Mouse (Mus musculus) kidney, embryonic 14.5 days (tissue): ENCODE measurements around the gene Syn3. TPM values are rescaled to one million over a fixed set of nuclear protein-coding genes. Genes with fewer than 3 reads are reported as not detected.

Source experiments
- ATAC-seq: fragments of 200-750 bp; cut with Nextera tagmentation; 2 replicates; pipeline ENCODE4 v1.8.0; 2017; ENCODE audit warnings: moderate number of reproducible peaks, mild to moderate bottlenecking, moderate TSS enrichment, moderate library complexity; ENCODE audit not compliant: low FRiP score, low TSS enrichment
- H3K27ac ChIP-seq: fragments of 300-500 bp; sonication (generic); 2 replicates; pipeline ENCODE4 v1.5.1; 2014; ENCODE audit warnings: low read depth, mild to moderate bottlenecking, low read length, moderate library complexity, mixed read lengths
- H3K27me3 ChIP-seq: fragments of 300-500 bp; sonication (generic); 2 replicates; pipeline ENCODE4 v1.6.1; 2014; ENCODE audit warnings: mild to moderate bottlenecking, low read length; ENCODE audit not compliant: control insufficient read depth, insufficient read depth
- H3K36me3 ChIP-seq: fragments of 300-500 bp; sonication (generic); 2 replicates; pipeline ENCODE4 v1.6.1; 2014; ENCODE audit warnings: low read length, mixed read lengths; ENCODE audit not compliant: control insufficient read depth, insufficient read depth
- H3K4me1 ChIP-seq: fragments of 300-500 bp; sonication (generic); 2 replicates; pipeline ENCODE4 v1.6.1; 2014; ENCODE audit warnings: low read length, mixed read lengths; ENCODE audit not compliant: control insufficient read depth, insufficient read depth
- H3K4me2 ChIP-seq: fragments of 300-500 bp; sonication (generic); replicated peaks from 2 replicates; pipeline ENCODE4 v1.6.1; 2014; ENCODE audit warnings: low read depth, mild to moderate bottlenecking, low read length
- H3K4me3 ChIP-seq: fragments of 300-500 bp; sonication (generic); 2 replicates; pipeline ENCODE4 v1.5.1; 2014; ENCODE audit warnings: mild to moderate bottlenecking, low read length
- H3K9ac ChIP-seq: fragments of 300-500 bp; sonication (generic); 2 replicates; pipeline ENCODE4 v1.6.1; 2014; ENCODE audit warnings: low read depth, mild to moderate bottlenecking, low read length, moderate library complexity
- H3K9me3 ChIP-seq: fragments of 300-500 bp; sonication (generic); 2 replicates; pipeline ENCODE4 v1.6.1; 2016; ENCODE audit warnings: low read length; ENCODE audit not compliant: control insufficient read depth
- WGBS: fragments of 180-500 bp; shearing (Covaris S2); extraction: QIAGEN DNeasy Blood & Tissue Kit; methylation state at CpG from one replicate; pipeline ENCODE4 v1.1.7; 2014; 5-methylcytosine and 5-hydroxymethylcytosine counted together
- polyA plus RNA-seq: library from polyadenylated mRNA; unstranded; fragments of >200 nt; fragmentation: Nextera tagmentation; extraction: Ambion mirVana; gene quantifications from 2 replicates; pipeline ENCODE4 v1.2.1, GENCODE M21; 2014

Gene Syn3
- polyA plus RNA-seq, 1 experiment from 2014 or later = 8.4 TPM

- no peak overlapping the region for H3K4me2 ChIP-seq
- no peaks in the 10 kb centered on the region for H3K4me1 ChIP-seq
- no peak overlapping the region for H3K4me3 ChIP-seq
- H3K27ac ChIP-seq = peak overlapping the region; percentile 71; the same call in 1 of the 2 replicates
- H3K9me3 ChIP-seq = no peaks in the 10 kb centered on the region
- no peak overlapping the region for H3K9ac ChIP-seq
- no peak for ATAC-seq
- H3K36me3 ChIP-seq = no peaks in the 10 kb centered on the region
- 81% methylated on average over 3 of the region's 3 CpGs for WGBS
- no peaks in the 10 kb centered on the region for H3K27me3 ChIP-seq
Observed at GRCm38 (mm10) chr10:86272826-86273225, 225.9 kb downstream of the Syn3 start.

DNA sequence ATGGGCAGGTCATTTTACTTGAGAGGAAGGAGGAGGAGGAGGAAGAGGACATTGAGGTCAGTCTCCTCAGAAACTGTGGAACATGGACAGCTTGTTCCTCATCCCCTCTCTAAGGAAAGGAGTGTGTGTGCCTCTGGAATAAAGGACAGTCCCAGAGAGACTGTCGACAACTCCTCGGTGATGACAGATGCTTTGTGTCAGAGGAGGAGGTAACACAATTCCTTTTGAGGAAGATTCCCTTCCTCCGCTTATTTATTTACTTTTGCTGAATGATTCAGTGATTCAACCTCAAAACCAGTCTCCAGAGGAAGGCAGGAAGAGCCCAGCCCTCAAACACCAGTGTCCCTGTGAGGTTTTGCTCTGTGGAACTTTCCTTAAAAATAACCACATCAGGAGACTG is 228.4 kb downstream of the Syn3 start:
- Histone ChIP-seq H3K27me3 (no peaks in the 10 kb centered on the region), H3K9ac (no peak overlapping the region), H3K4me1 (no peaks in the 10 kb centered on the region), H3K4me3 (no peak overlapping the region), H3K36me3 (no peaks in the 10 kb centered on the region), H3K9me3 (no peaks in the 10 kb centered on the region), H3K27ac (no peak overlapping the region), H3K4me2 (no peak overlapping the region)
- WGBS = 21% methylated on average over 3 of the region's 3 CpGs
- no peak for ATAC-seq

GRCm38 (mm10) chr10:86264618-86265017 is 234.1 kb downstream of the Syn3 start:
- ATAC-seq = peak; percentile 35; the same call in 1 of the 2 replicates
- Histone ChIP-seq H3K27me3 (no peaks in the 10 kb centered on the region), H3K9me3 (no peaks in the 10 kb centered on the region; the same call in 1 of the 2 replicates), H3K4me3 (no peak overlapping the region), H3K27ac (no peak overlapping the region; the same call in 1 of the 2 replicates), H3K9ac (no peak overlapping the region), H3K4me2 (no peak overlapping the region), H3K4me1 (no peaks in the 10 kb centered on the region), H3K36me3 (no peaks in the 10 kb centered on the region)
- WGBS = 69% methylated on average over 9 of the region's 9 CpGs

GRCm38 (mm10) chr10:86261725-86262124 is 237.0 kb downstream of the Syn3 start:
- H3K9ac ChIP-seq = no peak overlapping the region
- no peaks in the 10 kb centered on the region for H3K36me3 ChIP-seq
- no peak for ATAC-seq
- H3K27me3 ChIP-seq = no peaks in the 10 kb centered on the region
- no peaks in the 10 kb centered on the region for H3K4me1 ChIP-seq
- no peak overlapping the region for H3K4me2 ChIP-seq
- no peak overlapping the region for H3K27ac ChIP-seq
- H3K4me3 ChIP-seq = no peak overlapping the region
- 67% methylated on average over 2 of the region's 2 CpGs for WGBS
- H3K9me3 ChIP-seq = no peaks in the 10 kb centered on the region; the same call in 1 of the 2 replicates

GRCm38 (mm10) chr10:86258992-86259391 is 239.7 kb downstream of the Syn3 start:
- no peaks in the 10 kb centered on the region for H3K27me3 ChIP-seq
- H3K4me3 ChIP-seq = no peak overlapping the region
- no peaks in the 10 kb centered on the region for H3K36me3 ChIP-seq
- WGBS = 93% methylated on average over 3 of the region's 3 CpGs
- no peak overlapping the region for H3K9ac ChIP-seq
- H3K4me1 ChIP-seq = no peaks in the 10 kb centered on the region
- ATAC-seq = no peak
- H3K4me2 ChIP-seq = no peak overlapping the region
- no peak overlapping the region for H3K27ac ChIP-seq
- no peaks in the 10 kb centered on the region; the same call in 1 of the 2 replicates for H3K9me3 ChIP-seq

GRCm38 (mm10) chr10:86258046-86258445 is 240.7 kb downstream of the Syn3 start:
- WGBS = 47% methylated on average over 4 of the region's 4 CpGs
- no peak for ATAC-seq

DNA sequence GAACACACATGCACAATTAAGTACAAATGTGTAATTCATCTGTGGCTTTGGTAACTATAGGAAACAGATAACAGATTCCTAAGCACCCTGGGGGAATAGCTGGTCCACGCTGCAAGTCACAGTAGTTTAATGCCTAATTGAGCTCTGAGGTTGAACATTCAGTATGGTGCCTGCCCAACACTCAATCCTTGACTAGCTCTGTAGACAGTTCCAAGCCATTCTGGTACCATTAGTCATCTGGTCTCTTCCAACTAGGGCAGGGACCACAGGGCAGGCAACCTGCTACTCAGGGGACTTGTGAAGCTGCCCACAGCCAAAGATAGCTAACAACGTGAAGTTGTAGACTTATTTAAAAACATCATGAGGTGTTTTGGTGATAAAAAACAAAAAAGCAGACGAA is 241.7 kb downstream of the Syn3 start:
- ATAC-seq = no peak
- no peak overlapping the region for H3K9ac ChIP-seq
- H3K36me3 ChIP-seq = no peaks in the 10 kb centered on the region
- H3K4me1 ChIP-seq = no peaks in the 10 kb centered on the region
- H3K4me3 ChIP-seq = no peak overlapping the region
- no peak overlapping the region for H3K27ac ChIP-seq
- WGBS = 84% methylated on average over 3 of the region's 3 CpGs
- H3K4me2 ChIP-seq = no peak overlapping the region
- H3K27me3 ChIP-seq = no peaks in the 10 kb centered on the region
- H3K9me3 ChIP-seq = no peaks in the 10 kb centered on the region; the same call in 1 of the 2 replicates

More at GRCm38 (mm10) chr10:86258046-86258445, 240.7 kb downstream of the Syn3 start:
- no peaks in the 10 kb centered on the region for H3K27me3 ChIP-seq
- H3K27ac ChIP-seq = no peak overlapping the region
- no peak overlapping the region for H3K4me3 ChIP-seq
- no peak overlapping the region for H3K4me2 ChIP-seq
- H3K9ac ChIP-seq = no peak overlapping the region
- H3K9me3 ChIP-seq = no peaks in the 10 kb centered on the region; the same call in 1 of the 2 replicates
- H3K4me1 ChIP-seq = no peaks in the 10 kb centered on the region
- H3K36me3 ChIP-seq = no peaks in the 10 kb centered on the region

GRCm38 (mm10) chr10:86256221-86256620 is 242.5 kb downstream of the Syn3 start:
- no peak for ATAC-seq
- Histone ChIP-seq H3K4me2 (no peak overlapping the region), H3K9ac (no peak overlapping the region), H3K4me1 (no peaks in the 10 kb centered on the region), H3K27ac (no peak overlapping the region), H3K27me3 (no peaks in the 10 kb centered on the region), H3K9me3 (no peaks in the 10 kb centered on the region; the same call in 1 of the 2 replicates), H3K36me3 (no peaks in the 10 kb centered on the region), H3K4me3 (no peak overlapping the region)
- 62% methylated on average over 4 of the region's 4 CpGs for WGBS

GRCm38 (mm10) chr10:86250149-86250922 is 248.4 kb downstream of the Syn3 start:
- Histone ChIP-seq H3K4me3 (no peak overlapping the region), H3K27ac (no peak overlapping the region), H3K4me1 (no peaks in the 10 kb centered on the region), H3K36me3 (no peaks in the 10 kb centered on the region), H3K27me3 (no peaks in the 10 kb centered on the region), H3K4me2 (no peak overlapping the region), H3K9ac (no peak overlapping the region), H3K9me3 (no peaks in the 10 kb centered on the region)
- ATAC-seq = no peak
- 85% methylated on average over 7 of the region's 7 CpGs for WGBS
